Mouse (Mus musculus): Measurements from ENCODE around the gene Tubgcp4. TPM values are rescaled to one million over a fixed set of nuclear protein-coding genes. Genes with fewer than 3 reads are reported as not detected.

Gene Tubgcp4
- total RNA-seq (2023; ENCODE audit: inconsistent age): 74.0 to 78.8 TPM (median 78.3 TPM) in 4 replicates

GRCm38 (mm10) chr2:121170481-121170971, at the start of gene Tubgcp4:
Gene Tubgcp4 (plus strand): TSS chr2:121170654.

GRCm38 (mm10) chr2:121140018-121140882, 30.2 kb upstream of the Tubgcp4 start, which contains the start of the genes Adal and Lcmt2:
Gene Adal (plus strand): TSS chr2:121140428.
Gene Lcmt2 (minus strand): TSS chr2:121140653.

GRCm38 (mm10) chr2:121170980-121171742, 707 bp downstream of the Tubgcp4 start, which contains the start of gene Zscan29:
Gene Zscan29 (minus strand): TSS chr2:121171125.

Other genes starting within 250 kb of the Tubgcp4 start
- 61.3 to 66.2 TPM (median 64.2 TPM) in 4 replicates for gene Ubr1, start 199.9 kb upstream of the Tubgcp4 start, total RNA-seq (2023; ENCODE audit: inconsistent age)
- 17.6 to 24.6 TPM (median 24.4 TPM) in 4 replicates for gene Tmem62, start 193.6 kb upstream of the Tubgcp4 start, total RNA-seq (2023; ENCODE audit: inconsistent age)
- gene Ccndbp1, start 162.3 kb upstream of the Tubgcp4 start, total RNA-seq (2023; ENCODE audit: inconsistent age): 84.0 to 90.1 TPM (median 86.4 TPM) in 4 replicates
- gene Epb42, start 133.6 kb upstream of the Tubgcp4 start, total RNA-seq (2023; ENCODE audit: inconsistent age): not detected in 4 replicates
- gene Tgm5, start 84.8 kb upstream of the Tubgcp4 start, total RNA-seq (2023; ENCODE audit: inconsistent age): not detected in 4 replicates
- gene Tgm7, start 60.9 kb upstream of the Tubgcp4 start, total RNA-seq (2023; ENCODE audit: inconsistent age): not detected in 4 replicates
- gene Adal, start 30.2 kb upstream of the Tubgcp4 start, total RNA-seq (2023; ENCODE audit: inconsistent age): 15.4 to 19.7 TPM (median 18.6 TPM) in 4 replicates
- 7.1 to 10.5 TPM (median 10.0 TPM) in 4 replicates for gene Lcmt2, start 30.0 kb upstream of the Tubgcp4 start, total RNA-seq (2023; ENCODE audit: inconsistent age)
- gene Zscan29, start 471 bp downstream of the Tubgcp4 start, total RNA-seq (2023; ENCODE audit: inconsistent age): 29.3 to 33.8 TPM (median 31.1 TPM) in 4 replicates
- 80.7 to 99.9 TPM (median 95.7 TPM) in 4 replicates for gene Trp53bp1, start 100.8 kb downstream of the Tubgcp4 start, total RNA-seq (2023; ENCODE audit: inconsistent age)
- gene Map1a, start 118.9 kb downstream of the Tubgcp4 start, total RNA-seq (2023; ENCODE audit: inconsistent age): 0.06 to 0.61 TPM (median 0.11 TPM) in 4 replicates
- 25.8 to 32.5 TPM (median 27.5 TPM) in 4 replicates for gene Ppip5k1, start 184.7 kb downstream of the Tubgcp4 start, total RNA-seq (2023; ENCODE audit: inconsistent age)
- not detected in 4 replicates for gene Ckmt1, start 187.1 kb downstream of the Tubgcp4 start, total RNA-seq (2023; ENCODE audit: inconsistent age)
- gene Strc, start 216.5 kb downstream of the Tubgcp4 start, total RNA-seq (2023; ENCODE audit: inconsistent age): 0.09 TPM in 1 of 4 replicates, not detected in the others
- gene Pdia3, start 243.1 kb downstream of the Tubgcp4 start, total RNA-seq (2023; ENCODE audit: inconsistent age): 149 to 163 TPM (median 152 TPM) in 4 replicates
- gene Catsper2, start 243.1 kb downstream of the Tubgcp4 start, total RNA-seq (2023; ENCODE audit: inconsistent age): 2.7 to 2.9 TPM (median 2.7 TPM) in 4 replicates